Mouse (Mus musculus) frontal cortex, postnatal 10 days (tissue): ENCODE measurements around the gene Gm17490.
A peak's percentile ranks its signal among the peaks of the same experiment; 100 is the strongest.

Source experiments
- DNase-seq, 2 experiments: peaks; one replicate each; pipeline ENCODE4 v3.0.0; 2022; ENCODE audit warnings: low spot score in 2 of 2, mixed read lengths in 1 of 2

Gene Gm17490

GRCm38 (mm10) chr2:11625890-11626289 lies at the start of gene Gm17490:
TSS of gene Gm17490 (minus strand) at chr2:11626264.
- no peak for DNase-seq

- no peak for DNase-seq
Observed at GRCm38 (mm10) chr2:11672144-11672543, 46.1 kb upstream of the Gm17490 start.

DNA sequence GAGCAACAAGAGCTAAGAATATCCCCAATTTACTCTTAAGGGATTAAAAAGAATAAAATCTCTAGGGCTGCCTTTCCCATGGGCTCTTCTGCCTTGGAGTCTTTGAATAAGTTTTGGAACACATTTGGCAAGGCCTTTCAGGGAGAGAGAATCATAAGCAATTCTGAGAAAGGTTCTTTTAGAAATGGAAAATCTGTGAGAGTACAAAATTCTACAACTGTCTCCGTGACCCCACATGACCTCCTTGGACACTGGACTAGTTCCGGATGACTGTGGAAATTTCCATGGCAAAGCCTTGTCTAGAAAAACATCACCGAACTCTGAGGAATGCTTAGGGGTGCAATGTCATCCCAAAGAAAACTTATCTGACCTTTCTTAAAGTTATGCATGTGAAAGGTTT lies 39.3 kb upstream of the Gm17490 start:
- DNase-seq, result no peak

DNA sequence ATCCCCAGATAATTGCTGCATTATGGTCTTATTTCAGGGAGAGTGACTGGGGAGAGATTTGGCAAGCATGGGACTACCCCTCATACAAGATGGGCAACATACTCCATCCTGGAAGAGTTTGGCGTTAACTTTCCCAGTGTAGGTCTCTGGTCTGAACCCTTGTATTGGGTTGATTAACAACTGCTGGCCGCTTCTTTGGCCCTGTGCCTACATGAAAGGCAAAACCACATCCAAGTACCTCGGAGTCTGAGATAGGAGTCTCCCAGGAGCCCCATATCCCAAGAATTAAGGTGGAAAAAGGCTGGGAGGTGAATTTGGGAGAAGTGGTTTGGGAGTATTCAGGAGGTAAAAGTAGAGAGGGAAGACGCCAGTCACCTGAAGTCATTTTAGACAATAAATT lies 38.7 kb upstream of the Gm17490 start:
- DNase-seq, result no peak

GRCm38 (mm10) chr2:11664367-11664766 lies 38.3 kb upstream of the Gm17490 start:
- DNase-seq, result peak in 1 of 2 experiments; percentile 32

DNA sequence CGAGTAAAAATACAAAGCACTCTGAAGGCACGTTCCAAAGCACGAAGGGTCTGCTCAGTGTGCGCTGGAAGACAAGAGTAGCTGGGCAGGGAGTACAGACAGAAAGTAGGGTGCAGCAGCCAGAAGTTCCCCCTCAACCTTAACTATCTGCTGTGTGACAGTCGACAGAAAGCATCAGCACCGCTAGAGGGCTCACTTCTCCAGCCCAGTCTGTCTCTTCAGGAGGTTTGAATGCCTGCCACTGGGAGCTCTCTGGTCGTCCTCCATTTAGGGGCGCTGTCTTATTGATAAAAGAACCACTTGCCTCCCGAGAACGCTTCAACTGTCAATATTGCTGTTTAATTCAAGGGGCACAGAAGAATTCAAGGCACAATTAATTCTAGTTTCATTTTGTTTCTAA lies 37.9 kb upstream of the Gm17490 start:
- DNase-seq, result peak; percentile 69 to 83

- no peak for DNase-seq
Observed at GRCm38 (mm10) chr2:11662907-11663230, 36.8 kb upstream of the Gm17490 start.

DNA sequence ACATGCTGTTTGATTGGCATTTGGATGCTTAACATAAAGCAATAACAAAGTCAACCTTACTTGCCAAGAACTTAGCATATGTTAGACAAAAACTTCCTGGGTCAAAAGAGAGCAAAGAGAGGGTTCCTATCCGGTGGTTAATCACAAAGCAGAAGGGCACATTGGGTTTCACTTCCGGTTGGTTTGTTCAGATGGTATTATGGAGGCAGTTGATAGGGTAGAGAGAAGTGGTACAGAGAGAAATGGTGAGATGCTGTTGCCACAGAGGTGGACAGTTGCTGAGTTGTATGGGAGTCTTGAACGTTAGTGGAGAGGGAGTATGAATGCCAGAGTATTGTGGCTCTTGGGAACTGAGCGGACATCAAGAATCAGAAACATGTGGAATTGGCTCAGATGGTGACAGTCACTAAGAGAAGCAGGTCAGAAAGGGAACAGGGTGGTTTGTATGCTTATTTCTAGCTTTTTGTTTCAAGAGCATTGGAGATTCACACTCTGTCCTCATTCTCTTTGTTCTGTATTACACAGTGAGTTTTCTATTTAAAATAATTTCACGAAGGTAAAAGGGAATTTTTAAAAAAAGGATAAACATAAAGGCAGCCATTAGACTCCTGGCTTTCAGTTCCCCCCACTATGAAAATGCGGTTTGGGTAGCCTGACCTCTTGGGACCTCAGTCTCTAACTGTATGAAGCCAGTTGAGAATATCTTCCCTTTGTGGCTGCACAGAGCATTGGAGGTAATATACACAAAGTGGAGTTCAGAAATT lies 36.3 kb upstream of the Gm17490 start:
- no peak for DNase-seq

DNA sequence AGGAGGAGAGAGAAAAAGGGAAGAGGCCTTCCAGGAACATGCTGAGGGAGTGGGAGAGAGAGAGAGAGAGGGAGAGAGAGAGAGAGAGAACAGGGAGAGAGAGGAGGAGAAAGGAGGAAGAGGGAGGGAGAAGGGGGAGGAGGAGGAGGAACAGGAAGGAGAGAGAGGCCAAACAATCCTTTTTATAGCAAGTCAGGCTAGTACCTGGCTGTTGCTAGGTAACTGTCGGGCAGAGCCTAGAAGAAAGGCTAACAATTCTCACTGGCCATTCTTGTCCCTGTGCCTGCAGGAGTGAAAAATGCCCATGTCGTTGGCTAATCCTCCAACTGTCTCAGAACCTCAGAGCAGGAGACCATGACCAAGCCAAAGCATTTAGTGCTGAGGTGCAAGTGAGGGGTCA lies 33.2 kb upstream of the Gm17490 start:
- no peak for DNase-seq

DNA sequence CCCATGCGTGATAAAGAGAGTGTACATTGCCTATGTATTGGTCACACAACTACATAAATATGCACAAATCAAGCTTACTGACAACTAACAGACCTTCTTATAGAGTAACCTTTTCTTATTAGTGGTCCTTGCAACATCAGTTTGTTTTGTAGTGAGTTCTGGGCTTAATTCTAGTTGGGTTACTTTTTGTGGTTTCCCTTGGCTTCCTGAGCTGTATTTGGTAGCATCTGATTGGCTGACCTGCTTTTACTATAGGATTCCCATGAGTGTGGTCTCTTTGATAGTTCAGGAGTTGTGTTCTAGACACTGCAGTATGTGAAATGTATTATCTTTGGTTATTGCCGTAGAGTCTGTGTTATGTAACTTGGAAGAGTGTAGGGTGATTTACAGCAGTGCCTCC lies 31.5 kb upstream of the Gm17490 start:
- DNase-seq, result no peak

DNA sequence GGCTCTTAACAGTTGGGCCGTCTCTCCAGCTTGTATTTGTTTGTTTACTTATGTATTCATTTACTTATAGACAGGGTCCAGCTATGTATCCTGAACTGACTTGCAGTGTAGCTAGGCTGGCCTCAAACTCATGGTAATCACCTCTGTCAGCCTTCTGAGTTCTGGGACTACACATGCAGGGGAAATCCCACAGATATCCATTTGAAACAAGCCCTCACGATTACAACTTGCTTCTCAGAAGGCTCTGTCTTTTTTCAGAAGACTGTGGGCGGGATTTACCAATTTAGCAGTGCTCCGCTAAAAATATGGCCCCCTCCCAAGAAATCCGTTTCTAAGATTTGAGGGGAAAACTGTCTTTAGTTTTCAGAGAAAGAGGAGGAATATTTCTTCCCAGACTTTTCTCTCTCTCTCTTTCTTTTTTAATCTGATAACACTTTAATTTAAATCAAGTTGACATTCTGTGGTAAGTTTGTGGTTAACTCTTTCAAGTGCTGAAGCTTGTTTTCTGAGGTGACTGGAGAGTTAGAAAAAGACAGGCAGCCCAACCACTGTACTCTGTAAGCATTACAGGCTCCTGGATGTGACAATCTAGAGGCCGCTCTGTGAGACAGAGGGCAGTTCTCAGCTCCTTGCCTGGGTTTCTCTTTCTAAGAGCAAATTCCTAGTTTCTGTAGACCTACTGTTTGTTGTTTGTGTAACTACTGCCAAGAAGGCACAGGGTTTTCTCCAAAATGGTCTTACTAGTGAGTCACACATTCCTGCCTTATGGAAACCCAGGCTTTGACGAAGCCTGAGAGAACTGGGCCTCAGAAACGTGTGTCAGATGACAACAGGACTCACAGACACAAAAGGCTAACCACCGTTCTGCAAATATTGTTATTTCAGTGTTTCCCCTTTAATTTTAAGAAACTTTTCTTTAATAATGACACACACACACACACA lies 29.2 kb upstream of the Gm17490 start:
- DNase-seq, result no peak

- no peak for DNase-seq
Observed at GRCm38 (mm10) chr2:11653780-11654179, 27.7 kb upstream of the Gm17490 start.

DNA sequence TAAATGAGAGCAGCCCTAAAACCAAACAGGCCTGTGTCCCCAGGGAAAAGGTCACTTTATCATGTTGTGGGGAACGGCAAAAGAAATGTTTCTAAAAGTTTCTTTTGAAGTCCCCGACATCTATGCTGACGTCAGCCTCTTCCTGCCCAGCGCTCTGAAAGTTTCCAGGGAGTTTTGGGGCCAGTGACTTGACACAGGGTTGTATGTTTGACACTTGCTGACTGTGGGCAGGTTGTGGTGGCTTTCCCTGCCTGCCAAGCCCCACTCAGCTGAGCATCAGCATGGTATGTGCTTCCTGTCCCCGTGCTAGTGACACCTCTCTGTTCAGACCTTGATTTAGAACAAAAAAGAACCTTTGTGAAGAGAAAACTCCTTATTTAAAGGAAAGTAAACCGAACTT lies 27.3 kb upstream of the Gm17490 start:
- DNase-seq, result no peak

DNA sequence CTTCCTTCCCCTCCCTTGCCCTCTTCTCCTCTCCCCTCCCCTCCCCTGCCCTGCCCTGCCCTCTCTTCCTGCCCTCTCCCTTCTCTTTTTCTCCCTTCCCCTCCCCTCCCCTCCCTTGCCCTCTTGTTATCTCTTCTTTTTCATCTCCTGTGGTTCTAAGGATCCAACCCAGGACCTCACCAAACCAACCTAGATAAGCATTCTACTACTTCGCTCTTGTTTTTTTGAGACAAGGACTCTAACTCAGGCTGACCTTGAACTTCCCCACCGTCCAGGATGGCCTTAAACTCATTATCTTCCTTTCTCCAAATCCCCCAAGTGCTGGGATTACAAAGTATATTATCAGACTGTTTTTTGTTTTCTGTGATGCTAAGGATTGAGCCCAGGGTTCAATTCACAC lies 26.7 kb upstream of the Gm17490 start:
- DNase-seq, result no peak

GRCm38 (mm10) chr2:11652196-11652595 lies 26.1 kb upstream of the Gm17490 start:
- no peak for DNase-seq

- no peak for DNase-seq
Observed at GRCm38 (mm10) chr2:11651476-11651875, 25.4 kb upstream of the Gm17490 start.

DNA sequence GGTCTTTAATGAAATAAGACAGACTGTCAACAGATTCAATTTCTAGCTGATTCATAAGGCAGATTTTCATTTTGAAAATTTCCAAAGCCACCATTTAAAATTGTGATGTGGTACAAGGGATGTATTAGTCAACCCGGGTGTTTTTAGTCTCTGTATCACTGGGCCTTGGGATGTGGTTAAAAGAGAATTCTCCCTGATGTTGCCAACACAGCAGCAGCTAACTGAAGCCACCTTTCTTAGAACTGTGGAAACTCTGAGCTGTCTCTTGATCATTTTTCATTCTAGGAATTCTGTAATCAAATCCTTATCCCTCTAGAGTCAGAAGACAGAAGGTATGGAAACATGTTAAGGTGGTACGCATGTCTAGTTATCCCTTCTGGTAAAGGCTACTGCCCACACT lies 19.2 kb upstream of the Gm17490 start:
- no peak for DNase-seq

GRCm38 (mm10) chr2:11644057-11644456 lies 18.0 kb upstream of the Gm17490 start:
- no peak for DNase-seq

DNA sequence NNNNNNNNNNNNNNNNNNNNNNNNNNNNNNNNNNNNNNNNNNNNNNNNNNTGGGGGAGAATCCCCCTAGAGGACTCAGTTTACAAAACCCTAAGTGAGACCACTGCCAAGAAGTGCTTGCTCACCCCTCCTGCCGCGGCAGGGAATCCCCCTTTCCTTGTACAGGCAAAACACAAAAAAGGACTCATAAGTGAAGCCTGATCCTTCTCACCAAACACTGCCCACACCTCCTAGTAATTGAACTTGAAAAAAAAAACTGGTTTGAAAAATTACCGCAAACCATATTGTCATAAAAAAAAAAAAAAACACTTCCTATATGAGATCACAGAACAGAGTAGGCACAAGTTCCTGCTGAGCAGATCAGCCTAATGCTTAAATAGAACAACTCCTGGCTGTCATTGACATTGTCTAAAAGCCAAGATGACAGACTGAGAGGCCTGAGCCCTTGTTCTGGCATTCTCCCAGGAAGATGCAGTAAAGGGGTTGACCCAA lies 16.4 kb upstream of the Gm17490 start, which contains the start of gene Il2ra:
Gene Il2ra, plus strand, starts transcription at position 357 of the 491 bp plus-strand sequence.
- DNase-seq, result no peak

DNA sequence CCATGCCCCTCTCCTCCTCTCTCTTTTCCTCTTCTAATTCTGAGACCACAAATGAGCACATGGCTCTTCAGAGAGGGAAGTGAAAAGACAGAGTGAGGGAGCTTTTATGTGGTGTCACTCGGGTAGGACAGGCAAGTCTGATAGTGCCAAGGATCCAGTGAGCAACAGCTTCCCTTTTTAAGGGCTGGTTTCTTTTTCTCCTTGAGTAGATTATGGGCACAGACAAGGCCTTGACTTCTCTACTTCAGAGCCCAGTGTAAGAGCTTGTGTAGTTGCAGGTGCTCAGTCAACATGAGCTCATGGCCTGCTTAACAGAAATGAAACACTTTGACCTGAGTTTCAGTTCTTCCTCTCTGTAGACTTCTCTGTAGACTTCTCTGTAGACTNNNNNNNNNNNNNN lies 11.1 kb upstream of the Gm17490 start:
- DNase-seq, result no peak

GRCm38 (mm10) chr2:11636138-11636480 lies 10.0 kb upstream of the Gm17490 start:
- no peak for DNase-seq

- DNase-seq, result no peak
Observed at GRCm38 (mm10) chr2:11635471-11636137, 9.5 kb upstream of the Gm17490 start.
